Mouse (Mus musculus) c-Kit-positive CD71-positive TER-119-negative erythroid progenitor cells, embryonic 14.5 days (primary cell): ENCODE data around the gene Hcst.

Experiments used
- DNase-seq: peaks from one replicate; pipeline ENCODE4 v3.0.0-alpha.2; 2013; ENCODE audit warnings: low read depth

The Hcst gene

GRCm38 (mm10) chr7:30431793-30432192, 12.1 kb upstream of the Hcst start:
- DNase-seq, result no peak

GRCm38 (mm10) chr7:30430191-30430590, 10.5 kb upstream of the Hcst start:
- no peak for DNase-seq

GRCm38 (mm10) chr7:30429327-30429726, 9.7 kb upstream of the Hcst start:
- no peak for DNase-seq

GRCm38 (mm10) chr7:30423071-30423641, 3.5 kb upstream of the Hcst start:
- no peak for DNase-seq

- DNase-seq, result no peak
These were observed 2.9 kb upstream of the Hcst start for GRCm38 (mm10) chr7:30422560-30422959.

GRCm38 (mm10) chr7:30421890-30422435, 2.3 kb upstream of the Hcst start:
- peak; percentile 59 for DNase-seq

- DNase-seq, result peak; percentile 57
These were observed 1.7 kb upstream of the Hcst start, which contains the start of gene Nfkbid for GRCm38 (mm10) chr7:30421175-30421889. Gene Nfkbid (plus strand): TSS chr7:30421732.

GRCm38 (mm10) chr7:30420673-30421072, 1.0 kb upstream of the Hcst start:
- no peak for DNase-seq

GRCm38 (mm10) chr7:30417856-30418255, 1.8 kb downstream of the Hcst start:
- no peak for DNase-seq

- DNase-seq, result no peak
These were observed 6.1 kb downstream of the Hcst start, which contains the start of gene Tyrobp for GRCm38 (mm10) chr7:30413596-30413995. Gene Tyrobp (plus strand): TSS chr7:30413760.

GRCm38 (mm10) chr7:30412735-30413147, 6.9 kb downstream of the Hcst start:
- no peak for DNase-seq

- no peak for DNase-seq
These were observed 8.6 kb downstream of the Hcst start for GRCm38 (mm10) chr7:30411023-30411422.

- DNase-seq, result no peak
These were observed 9.9 kb downstream of the Hcst start for GRCm38 (mm10) chr7:30409789-30410188.

GRCm38 (mm10) chr7:30408639-30409038, 11.0 kb downstream of the Hcst start:
- no peak for DNase-seq

- DNase-seq, result no peak
These were observed 17.3 kb downstream of the Hcst start for GRCm38 (mm10) chr7:30402343-30402742.

- no peak for DNase-seq
These were observed 20.0 kb downstream of the Hcst start for GRCm38 (mm10) chr7:30399671-30400070.

- DNase-seq, result no peak
These were observed 24.8 kb downstream of the Hcst start for GRCm38 (mm10) chr7:30394871-30395270.

GRCm38 (mm10) chr7:30394379-30394778, 25.3 kb downstream of the Hcst start:
- no peak for DNase-seq

GRCm38 (mm10) chr7:30393631-30394030, 26.0 kb downstream of the Hcst start:
- DNase-seq, result no peak

GRCm38 (mm10) chr7:30392746-30393520, 26.7 kb downstream of the Hcst start:
- DNase-seq, result no peak

GRCm38 (mm10) chr7:30384106-30384505, 35.5 kb downstream of the Hcst start:
- DNase-seq, result no peak

- DNase-seq, result no peak
These were observed 39.6 kb downstream of the Hcst start for GRCm38 (mm10) chr7:30380061-30380460.
